Mouse (Mus musculus): ENCODE measurements around the gene Scamp3. TPM values are rescaled to one million over a fixed set of nuclear protein-coding genes. Genes with fewer than 3 reads are reported as not detected.

Scamp3 gene
- polyA plus RNA-seq, 1 experiment from 2014 or later = 172 TPM

GRCm38 (mm10) chr3:89225918-89226317 is 48.6 kb downstream of the Scamp3 start:
- peak overlapping the region; percentile 69 for H3K9ac ChIP-seq (ENCODE audit: low read depth, low read length)
- peak; percentile 64 for ATAC-seq
- H3K9me3 ChIP-seq (ENCODE audit: control insufficient read depth, low read length) = no peaks in the 10 kb centered on the region
- H3K27ac ChIP-seq (ENCODE audit: low read depth, low read length) = peak overlapping the region; percentile 83
- H3K27me3 ChIP-seq (replicated peaks; ENCODE audit: control insufficient read depth, insufficient read depth, low read length) = no peaks in the 10 kb centered on the region
- H3K4me1 ChIP-seq (ENCODE audit: control insufficient read depth, insufficient read depth, low read depth, low read length) = peaks cover 50% of the 10 kb centered on the region
- H3K4me3 ChIP-seq (ENCODE audit: low read length) = peak overlapping the region; percentile 48
- H3K36me3 ChIP-seq (ENCODE audit: control insufficient read depth, insufficient read depth, low read length) = no peaks in the 10 kb centered on the region; the same call in 1 of the 2 replicates
- WGBS = 17% methylated on average over 4 of the region's 4 CpGs
- peak overlapping the region; percentile 75 for H3K4me2 ChIP-seq (ENCODE audit: low read length)

- H3K27me3 ChIP-seq (replicated peaks; ENCODE audit: control insufficient read depth, insufficient read depth, low read length) = no peaks in the 10 kb centered on the region
- peaks cover 50% of the 10 kb centered on the region for H3K4me1 ChIP-seq (ENCODE audit: control insufficient read depth, insufficient read depth, low read depth, low read length)
- no peaks in the 10 kb centered on the region; the same call in 1 of the 2 replicates for H3K36me3 ChIP-seq (ENCODE audit: control insufficient read depth, insufficient read depth, low read length)
- no peaks in the 10 kb centered on the region for H3K9me3 ChIP-seq (ENCODE audit: control insufficient read depth, low read length)
- no peak for ATAC-seq
- H3K27ac ChIP-seq (ENCODE audit: low read depth, low read length) = peak overlapping the region; percentile 83
- WGBS = 10% methylated on average over 11 of the region's 11 CpGs
- H3K4me3 ChIP-seq (ENCODE audit: low read length) = peak overlapping the region; percentile 48
- peak overlapping the region; percentile 75 for H3K4me2 ChIP-seq (ENCODE audit: low read length)
- H3K9ac ChIP-seq (ENCODE audit: low read depth, low read length) = peak overlapping the region; percentile 69
Measured at GRCm38 (mm10) chr3:89226361-89226760, 49.1 kb downstream of the Scamp3 start.

GRCm38 (mm10) chr3:89226900-89227299 is 49.6 kb downstream of the Scamp3 start, which contains the start of gene Mtx1:
Gene Mtx1, minus strand, starts transcription at chr3:89227088.
- H3K4me1 ChIP-seq (ENCODE audit: control insufficient read depth, insufficient read depth, low read depth, low read length) = peaks cover 50% of the 10 kb centered on the region
- H3K27me3 ChIP-seq (replicated peaks; ENCODE audit: control insufficient read depth, insufficient read depth, low read length) = no peaks in the 10 kb centered on the region
- H3K9me3 ChIP-seq (ENCODE audit: control insufficient read depth, low read length) = no peaks in the 10 kb centered on the region
- H3K36me3 ChIP-seq (ENCODE audit: control insufficient read depth, insufficient read depth, low read length) = no peaks in the 10 kb centered on the region; the same call in 1 of the 2 replicates
- no peak; the same call in 1 of the 2 replicates for ATAC-seq
- H3K9ac ChIP-seq (ENCODE audit: low read depth, low read length) = peak within 1 kb of the TSS; percentile 69
- peak within 1 kb of the TSS; percentile 48 for H3K4me3 ChIP-seq (ENCODE audit: low read length)
- H3K4me2 ChIP-seq (ENCODE audit: low read length) = peak within 1 kb of the TSS; percentile 75
- H3K27ac ChIP-seq (ENCODE audit: low read depth, low read length) = peak within 1 kb of the TSS; percentile 83
- 8% methylated on average over 21 of the region's 21 CpGs for WGBS

GRCm38 (mm10) chr3:89227307-89228179 is 50.3 kb downstream of the Scamp3 start:
- peaks cover 50% of the 10 kb centered on the region for H3K4me1 ChIP-seq (ENCODE audit: control insufficient read depth, insufficient read depth, low read depth, low read length)
- H3K36me3 ChIP-seq (ENCODE audit: control insufficient read depth, insufficient read depth, low read length) = no peaks in the 10 kb centered on the region; the same call in 1 of the 2 replicates
- peak overlapping the region; percentile 83 for H3K27ac ChIP-seq (ENCODE audit: low read depth, low read length)
- no peaks in the 10 kb centered on the region for H3K9me3 ChIP-seq (ENCODE audit: control insufficient read depth, low read length)
- peak; percentile 77 for ATAC-seq
- peak overlapping the region; percentile 75 for H3K4me2 ChIP-seq (ENCODE audit: low read length)
- peak overlapping the region; percentile 69 for H3K9ac ChIP-seq (ENCODE audit: low read depth, low read length)
- no peaks in the 10 kb centered on the region for H3K27me3 ChIP-seq (replicated peaks; ENCODE audit: control insufficient read depth, insufficient read depth, low read length)
- peak overlapping the region; percentile 48 for H3K4me3 ChIP-seq (ENCODE audit: low read length)
- WGBS = 4% methylated on average over 39 of the region's 41 CpGs

- peaks cover 3% of the 10 kb centered on the region; the same call in 1 of the 2 replicates for H3K36me3 ChIP-seq (ENCODE audit: control insufficient read depth, insufficient read depth, low read length)
- peak overlapping the region; percentile 51 for H3K9ac ChIP-seq (ENCODE audit: low read depth, low read length)
- WGBS = under 1% methylated on average over 20 of the region's 20 CpGs
- H3K4me1 ChIP-seq (ENCODE audit: control insufficient read depth, insufficient read depth, low read depth, low read length) = peaks cover 50% of the 10 kb centered on the region
- ATAC-seq = peak; percentile 60
- H3K4me2 ChIP-seq (ENCODE audit: low read length) = peak overlapping the region; percentile 75
- H3K27me3 ChIP-seq (replicated peaks; ENCODE audit: control insufficient read depth, insufficient read depth, low read length) = no peaks in the 10 kb centered on the region
- no peaks in the 10 kb centered on the region for H3K9me3 ChIP-seq (ENCODE audit: control insufficient read depth, low read length)
- H3K4me3 ChIP-seq (ENCODE audit: low read length) = peak overlapping the region; percentile 46
- peak overlapping the region; percentile 36 for H3K27ac ChIP-seq (ENCODE audit: low read depth, low read length)
Measured at GRCm38 (mm10) chr3:89228180-89228549, 50.9 kb downstream of the Scamp3 start.

- WGBS = 29% methylated on average over 10 of the region's 10 CpGs
- Histone ChIP-seq H3K4me2 (ENCODE audit: low read length) (peak within 1 kb of the TSS; percentile 75), H3K27me3 (replicated peaks; ENCODE audit: control insufficient read depth, insufficient read depth, low read length) (no peaks in the 10 kb centered on the region), H3K27ac (ENCODE audit: low read depth, low read length) (peak within 1 kb of the TSS; percentile 36), H3K4me3 (ENCODE audit: low read length) (peak within 1 kb of the TSS; percentile 48), H3K9ac (ENCODE audit: low read depth, low read length) (peak within 1 kb of the TSS; percentile 51), H3K9me3 (ENCODE audit: control insufficient read depth, low read length) (no peaks in the 10 kb centered on the region), H3K36me3 (ENCODE audit: control insufficient read depth, insufficient read depth, low read length) (peaks cover 8% of the 10 kb centered on the region), H3K4me1 (ENCODE audit: control insufficient read depth, insufficient read depth, low read depth, low read length) (peaks cover 44% of the 10 kb centered on the region)
- ATAC-seq = no peak
Measured at GRCm38 (mm10) chr3:89228836-89229235, 51.6 kb downstream of the Scamp3 start, which contains the start of gene Muc1. Gene Muc1, plus strand, starts transcription at chr3:89229057.

GRCm38 (mm10) chr3:89229276-89229675 is 52.0 kb downstream of the Scamp3 start:
- Histone ChIP-seq H3K4me1 (ENCODE audit: control insufficient read depth, insufficient read depth, low read depth, low read length) (peaks cover 40% of the 10 kb centered on the region), H3K9me3 (ENCODE audit: control insufficient read depth, low read length) (no peaks in the 10 kb centered on the region), H3K27me3 (replicated peaks; ENCODE audit: control insufficient read depth, insufficient read depth, low read length) (no peaks in the 10 kb centered on the region), H3K4me2 (ENCODE audit: low read length) (no peak overlapping the region), H3K36me3 (ENCODE audit: control insufficient read depth, insufficient read depth, low read length) (peaks cover 12% of the 10 kb centered on the region), H3K27ac (ENCODE audit: low read depth, low read length) (no peak overlapping the region), H3K4me3 (ENCODE audit: low read length) (no peak overlapping the region), H3K9ac (ENCODE audit: low read depth, low read length) (no peak overlapping the region)
- 64% methylated on average over 4 of the region's 4 CpGs for WGBS
- ATAC-seq = no peak

- H3K4me3 ChIP-seq (ENCODE audit: low read length) = no peak overlapping the region
- ATAC-seq = no peak
- H3K36me3 ChIP-seq (ENCODE audit: control insufficient read depth, insufficient read depth, low read length) = peaks cover 22% of the 10 kb centered on the region
- H3K9me3 ChIP-seq (ENCODE audit: control insufficient read depth, low read length) = no peaks in the 10 kb centered on the region
- no peaks in the 10 kb centered on the region for H3K27me3 ChIP-seq (replicated peaks; ENCODE audit: control insufficient read depth, insufficient read depth, low read length)
- no peak overlapping the region for H3K9ac ChIP-seq (ENCODE audit: low read depth, low read length)
- H3K4me2 ChIP-seq (ENCODE audit: low read length) = no peak overlapping the region
- 91% methylated on average over 2 of the region's 2 CpGs for WGBS
- no peak overlapping the region for H3K27ac ChIP-seq (ENCODE audit: low read depth, low read length)
- peaks cover 28% of the 10 kb centered on the region for H3K4me1 ChIP-seq (ENCODE audit: control insufficient read depth, insufficient read depth, low read depth, low read length)
Measured at GRCm38 (mm10) chr3:89230561-89230960, 53.3 kb downstream of the Scamp3 start.

- Histone ChIP-seq H3K27me3 (replicated peaks; ENCODE audit: control insufficient read depth, insufficient read depth, low read length) (no peaks in the 10 kb centered on the region), H3K9me3 (ENCODE audit: control insufficient read depth, low read length) (no peaks in the 10 kb centered on the region), H3K4me3 (ENCODE audit: low read length) (no peak overlapping the region), H3K36me3 (ENCODE audit: control insufficient read depth, insufficient read depth, low read length) (peaks cover 24% of the 10 kb centered on the region), H3K4me1 (ENCODE audit: control insufficient read depth, insufficient read depth, low read depth, low read length) (peaks cover 26% of the 10 kb centered on the region), H3K9ac (ENCODE audit: low read depth, low read length) (no peak overlapping the region), H3K27ac (ENCODE audit: low read depth, low read length) (no peak overlapping the region), H3K4me2 (ENCODE audit: low read length) (no peak overlapping the region)
- no peak for ATAC-seq
- 75% methylated on average over 7 of the region's 7 CpGs for WGBS
Measured at GRCm38 (mm10) chr3:89231345-89231744, 54.1 kb downstream of the Scamp3 start.
